Mouse (Mus musculus): ENCODE data around the gene Pcgf2.
"Not testable (repeated sequence)": the region's sequence is repeated elsewhere in the genome, so short reads cannot be mapped to it uniquely, and the experiment has no call there.

DNA sequence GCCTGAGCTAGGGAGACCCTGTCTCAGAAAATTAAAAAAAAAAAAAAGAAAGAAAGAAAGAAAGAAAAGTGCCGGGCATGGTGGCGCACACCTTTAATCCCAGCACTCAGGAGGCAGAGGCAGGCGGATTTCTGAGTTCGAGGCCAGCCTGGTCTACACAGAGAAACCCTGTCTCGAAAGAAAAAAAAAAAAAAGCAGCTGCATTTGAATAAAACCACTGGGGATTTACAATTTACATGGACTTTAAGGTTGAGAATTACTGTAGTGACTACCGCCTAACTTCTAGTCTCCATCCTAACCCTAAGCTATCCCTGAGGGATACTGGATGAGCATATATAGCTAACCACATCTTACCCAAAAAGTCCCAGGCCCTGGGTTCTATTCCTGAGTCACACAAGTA lies 42.3 kb downstream of the Pcgf2 start:
- TF ChIP-seq CTCF (IDR thresholded peaks at IDR 0.05; ENCODE audit: low read depth, low read length); POLR2A (IDR thresholded peaks at IDR 0.05; ENCODE audit: insufficient read depth, low read length): not testable (repeated sequence)

Measured in ES-Bruce4 (cell line).